Mouse (Mus musculus): ENCODE results near the gene Gm17349. TPM values are rescaled to one million over a fixed set of nuclear protein-coding genes. Genes with fewer than 3 reads are reported as not detected.
A peak's percentile ranks its signal among the peaks of the same experiment; 100 is the strongest.
"Not testable (repeated sequence)": the region's sequence is repeated elsewhere in the genome, so short reads cannot be mapped to it uniquely, and the experiment has no call there.

Gm17349 gene
- polyA plus RNA-seq (2016; fragmentation: Nextera tagmentation; extraction: Ambion mirVana), result not detected in 2 replicates

GRCm38 (mm10) chr15:99705440-99706048 lies at the start of gene Gm17349:
Gm17349 (minus strand) TSS chr15:99705490.
- Histone ChIP-seq H3K36me3 (peaks cover 72% of the 10 kb centered on the region), H3K27ac (replicated peaks) (peak within 1 kb of the TSS; percentile 100), H3K4me3 (peak within 1 kb of the TSS; percentile 93), H3K27me3 (ENCODE audit: low read depth, poor library complexity, severe bottlenecking) (no peaks in the 10 kb centered on the region), H3K9me3 (replicated peaks) (no peaks in the 10 kb centered on the region), H3K4me1 (peaks cover 41% of the 10 kb centered on the region)
- DNase-seq (ENCODE audit: low spot score), result peak; percentile 56
- 62% methylated on average over 11 of the region's 11 CpGs for WGBS

GRCm38 (mm10) chr15:99754204-99754603 lies 48.9 kb upstream of the Gm17349 start:
- peaks cover 6% of the 10 kb centered on the region; the same call in 1 of the 2 replicates for H3K4me1 ChIP-seq
- H3K27ac ChIP-seq (replicated peaks), result no peak overlapping the region
- H3K36me3 ChIP-seq, result peaks cover 16% of the 10 kb centered on the region
- 86% methylated on average over 3 of the region's 3 CpGs for WGBS
- peaks cover 4% of the 10 kb centered on the region; the same call in 1 of the 2 replicates for H3K9me3 ChIP-seq (replicated peaks)
- H3K27me3 ChIP-seq (ENCODE audit: low read depth, poor library complexity, severe bottlenecking), result no peaks in the 10 kb centered on the region
- DNase-seq (ENCODE audit: low spot score), result no peak
- H3K4me3 ChIP-seq, result no peak overlapping the region

- Histone ChIP-seq H3K4me3 (no peak overlapping the region), H3K27ac (replicated peaks) (no peak overlapping the region), H3K9me3 (replicated peaks) (no peaks in the 10 kb centered on the region), H3K27me3 (ENCODE audit: low read depth, poor library complexity, severe bottlenecking) (no peaks in the 10 kb centered on the region), H3K36me3 (peaks cover 95% of the 10 kb centered on the region), H3K4me1 (no peaks in the 10 kb centered on the region)
- 95% methylated on average over 4 of the region's 4 CpGs for WGBS
- no peak for DNase-seq (ENCODE audit: low spot score)
Measured at GRCm38 (mm10) chr15:99740229-99740628, 34.9 kb upstream of the Gm17349 start.

GRCm38 (mm10) chr15:99736675-99737074 lies 31.4 kb upstream of the Gm17349 start:
- Histone ChIP-seq H3K9me3 (replicated peaks) (no peaks in the 10 kb centered on the region), H3K27me3 (ENCODE audit: low read depth, poor library complexity, severe bottlenecking) (no peaks in the 10 kb centered on the region), H3K27ac (replicated peaks) (no peak overlapping the region), H3K4me1 (no peaks in the 10 kb centered on the region), H3K4me3 (no peak overlapping the region), H3K36me3 (peaks cover 100% of the 10 kb centered on the region)
- DNase-seq (ENCODE audit: low spot score), result no peak
- WGBS, result 95% methylated on average over 11 of the region's 11 CpGs

GRCm38 (mm10) chr15:99735631-99736030 lies 30.3 kb upstream of the Gm17349 start:
- H3K4me1 ChIP-seq, result no peaks in the 10 kb centered on the region
- H3K27ac ChIP-seq (replicated peaks), result no peak overlapping the region
- peaks cover 97% of the 10 kb centered on the region for H3K36me3 ChIP-seq
- DNase-seq (ENCODE audit: low spot score), result no peak
- no peaks in the 10 kb centered on the region for H3K27me3 ChIP-seq (ENCODE audit: low read depth, poor library complexity, severe bottlenecking)
- no peaks in the 10 kb centered on the region for H3K9me3 ChIP-seq (replicated peaks)
- H3K4me3 ChIP-seq, result no peak overlapping the region
- 92% methylated on average over 2 of the region's 2 CpGs for WGBS

- Histone ChIP-seq H3K27ac (replicated peaks) (no peak overlapping the region), H3K27me3 (ENCODE audit: low read depth, poor library complexity, severe bottlenecking) (no peaks in the 10 kb centered on the region), H3K9me3 (replicated peaks) (no peaks in the 10 kb centered on the region; the same call in 1 of the 2 replicates), H3K4me1 (no peaks in the 10 kb centered on the region), H3K36me3 (peaks cover 97% of the 10 kb centered on the region), H3K4me3 (no peak overlapping the region)
- 98% methylated on average over 5 of the region's 5 CpGs for WGBS
- no peak for DNase-seq (ENCODE audit: low spot score)
Measured at GRCm38 (mm10) chr15:99733186-99733585, 27.9 kb upstream of the Gm17349 start.

- no peak for DNase-seq (ENCODE audit: low spot score)
- Histone ChIP-seq H3K27me3 (ENCODE audit: low read depth, poor library complexity, severe bottlenecking) (no peaks in the 10 kb centered on the region), H3K27ac (replicated peaks) (no peak overlapping the region), H3K4me3 (no peak overlapping the region), H3K9me3 (replicated peaks) (no peaks in the 10 kb centered on the region; the same call in 1 of the 2 replicates), H3K4me1 (peaks cover 2% of the 10 kb centered on the region), H3K36me3 (peaks cover 90% of the 10 kb centered on the region)
- WGBS, result 91% methylated on average over 3 of the region's 3 CpGs
Measured at GRCm38 (mm10) chr15:99731678-99732077, 26.4 kb upstream of the Gm17349 start.

- 94% methylated on average over 2 of the region's 2 CpGs for WGBS
- H3K4me3 ChIP-seq, result no peak overlapping the region
- no peak overlapping the region for H3K27ac ChIP-seq (replicated peaks)
- no peaks in the 10 kb centered on the region; the same call in 1 of the 2 replicates for H3K9me3 ChIP-seq (replicated peaks)
- H3K4me1 ChIP-seq, result peaks cover 7% of the 10 kb centered on the region
- H3K36me3 ChIP-seq, result peaks cover 85% of the 10 kb centered on the region
- no peaks in the 10 kb centered on the region for H3K27me3 ChIP-seq (ENCODE audit: low read depth, poor library complexity, severe bottlenecking)
- no peak for DNase-seq (ENCODE audit: low spot score)
Measured at GRCm38 (mm10) chr15:99731167-99731566, 25.9 kb upstream of the Gm17349 start.

- Histone ChIP-seq H3K27ac (replicated peaks) (no peak overlapping the region), H3K9me3 (replicated peaks) (no peaks in the 10 kb centered on the region; the same call in 1 of the 2 replicates), H3K4me1 (peaks cover 19% of the 10 kb centered on the region), H3K4me3 (no peak overlapping the region), H3K27me3 (ENCODE audit: low read depth, poor library complexity, severe bottlenecking) (no peaks in the 10 kb centered on the region), H3K36me3 (peaks cover 66% of the 10 kb centered on the region)
- 93% methylated on average over 4 of the region's 4 CpGs for WGBS
- DNase-seq (ENCODE audit: low spot score), result no peak
Measured at GRCm38 (mm10) chr15:99729056-99729783, 23.9 kb upstream of the Gm17349 start.

- peaks cover 29% of the 10 kb centered on the region for H3K4me1 ChIP-seq
- H3K9me3 ChIP-seq (replicated peaks), result no peaks in the 10 kb centered on the region; the same call in 1 of the 2 replicates
- H3K27ac ChIP-seq (replicated peaks), result no peak overlapping the region
- no peak for DNase-seq (ENCODE audit: low spot score)
- H3K36me3 ChIP-seq, result peaks cover 62% of the 10 kb centered on the region
- no peaks in the 10 kb centered on the region for H3K27me3 ChIP-seq (ENCODE audit: low read depth, poor library complexity, severe bottlenecking)
- WGBS, result 96% methylated on average over 5 of the region's 5 CpGs
- H3K4me3 ChIP-seq, result no peak overlapping the region
Measured at GRCm38 (mm10) chr15:99728211-99728610, 22.9 kb upstream of the Gm17349 start.

GRCm38 (mm10) chr15:99727525-99727924 lies 22.2 kb upstream of the Gm17349 start:
- Histone ChIP-seq H3K4me1 (peaks cover 36% of the 10 kb centered on the region), H3K9me3 (replicated peaks) (no peaks in the 10 kb centered on the region; the same call in 1 of the 2 replicates), H3K27me3 (ENCODE audit: low read depth, poor library complexity, severe bottlenecking) (no peaks in the 10 kb centered on the region), H3K4me3 (no peak overlapping the region), H3K27ac (replicated peaks) (no peak overlapping the region), H3K36me3 (peaks cover 59% of the 10 kb centered on the region)
- DNase-seq (ENCODE audit: low spot score), result no peak
- WGBS, result 96% methylated on average over 12 of the region's 12 CpGs

- not testable (repeated sequence) for H3K27ac ChIP-seq (replicated peaks); DNase-seq (ENCODE audit: low spot score)
- H3K36me3 ChIP-seq, result peaks cover 59% of the 10 kb centered on the region
Measured at GRCm38 (mm10) chr15:99727039-99727438, 21.7 kb upstream of the Gm17349 start.

GRCm38 (mm10) chr15:99726549-99726948 lies 21.3 kb upstream of the Gm17349 start:
- peak overlapping the region; percentile 98 for H3K4me3 ChIP-seq
- WGBS, result 81% methylated on average over 2 of the region's 2 CpGs
- peaks cover 43% of the 10 kb centered on the region for H3K4me1 ChIP-seq
- H3K36me3 ChIP-seq, result peaks cover 59% of the 10 kb centered on the region
- no peak overlapping the region for H3K27ac ChIP-seq (replicated peaks)
- no peak for DNase-seq (ENCODE audit: low spot score)
- no peaks in the 10 kb centered on the region for H3K27me3 ChIP-seq (ENCODE audit: low read depth, poor library complexity, severe bottlenecking)
- H3K9me3 ChIP-seq (replicated peaks), result no peaks in the 10 kb centered on the region; the same call in 1 of the 2 replicates

More at GRCm38 (mm10) chr15:99727039-99727438, 21.7 kb upstream of the Gm17349 start:
- WGBS, result 85% methylated on average over 5 of the region's 5 CpGs
- not testable (repeated sequence) for H3K4me3 ChIP-seq; H3K9me3 ChIP-seq (replicated peaks); H3K27me3 ChIP-seq (ENCODE audit: low read depth, poor library complexity, severe bottlenecking)
- peaks cover 40% of the 10 kb centered on the region for H3K4me1 ChIP-seq
